Mouse (Mus musculus) intestine, embryonic 14.5 days (tissue): ENCODE results near the gene Myl6. TPM values are rescaled to one million over a fixed set of nuclear protein-coding genes. Genes with fewer than 3 reads are reported as not detected.
A peak's percentile ranks its signal among the peaks of the same experiment; 100 is the strongest.

Experiments
- ATAC-seq: fragments of 200-750 bp; cut with Nextera tagmentation; replicated peaks from 2 replicates; pipeline ENCODE4 v1.8.0; 2017; ENCODE audit warnings: low read depth, moderate number of reproducible peaks, moderate TSS enrichment, moderate library complexity; ENCODE audit not compliant: low FRiP score, low TSS enrichment
- DNase-seq: peaks from one replicate; pipeline ENCODE4 v3.0.0-alpha.2; 2018; ENCODE audit warnings: low spot score
- H3K27ac ChIP-seq: fragments of 300-500 bp; sonication (generic); 2 replicates; pipeline ENCODE4 v1.5.1; 2014; ENCODE audit warnings: low read depth, mild to moderate bottlenecking, control low read depth
- H3K27me3 ChIP-seq: fragments of 300-500 bp; sonication (generic); replicated peaks from 2 replicates; pipeline ENCODE4 v1.6.1; 2014; ENCODE audit warnings: low read length, control low read depth; ENCODE audit not compliant: control insufficient read depth, insufficient read depth
- H3K36me3 ChIP-seq: fragments of 300-500 bp; sonication (generic); 2 replicates; pipeline ENCODE4 v1.6.1; 2014; ENCODE audit warnings: low read length, control low read depth; ENCODE audit not compliant: control insufficient read depth, insufficient read depth
- H3K4me1 ChIP-seq: fragments of 300-500 bp; sonication (generic); replicated peaks from 2 replicates; pipeline ENCODE4 v1.6.1; 2014; ENCODE audit warnings: low read length, control low read depth, mixed read lengths; ENCODE audit not compliant: control insufficient read depth, insufficient read depth
- H3K4me2 ChIP-seq: fragments of 300-500 bp; sonication (generic); 2 replicates; pipeline ENCODE4 v1.6.1; 2014; ENCODE audit warnings: low read length
- H3K4me3 ChIP-seq: fragments of 300-500 bp; sonication (generic); 2 replicates; pipeline ENCODE4 v1.5.1; 2014; ENCODE audit warnings: low read depth, low read length, control low read depth, mixed read lengths
- H3K9ac ChIP-seq: fragments of 300-500 bp; sonication (generic); 2 replicates; pipeline ENCODE4 v1.6.1; 2014; ENCODE audit warnings: mild to moderate bottlenecking, low read length
- H3K9me3 ChIP-seq: fragments of 300-500 bp; sonication (generic); 2 replicates; pipeline ENCODE4 v1.6.1; 2016; ENCODE audit warnings: low read length, control low read depth; ENCODE audit not compliant: control insufficient read depth
- WGBS: fragments of 180-500 bp; shearing (Covaris S2); extraction: QIAGEN DNeasy Blood & Tissue Kit; methylation state at CpG from one replicate; pipeline ENCODE4 v1.1.7; 2014; 5-methylcytosine and 5-hydroxymethylcytosine counted together
- polyA plus RNA-seq: library from polyadenylated mRNA; unstranded; fragments of >200 nt; fragmentation: Nextera tagmentation; extraction: Ambion mirVana; gene quantifications from 2 replicates; pipeline ENCODE4 v1.2.1, GENCODE M21; 2014

Myl6 gene
- polyA plus RNA-seq, 1 experiment from 2014 or later: 1,777 TPM

DNA sequence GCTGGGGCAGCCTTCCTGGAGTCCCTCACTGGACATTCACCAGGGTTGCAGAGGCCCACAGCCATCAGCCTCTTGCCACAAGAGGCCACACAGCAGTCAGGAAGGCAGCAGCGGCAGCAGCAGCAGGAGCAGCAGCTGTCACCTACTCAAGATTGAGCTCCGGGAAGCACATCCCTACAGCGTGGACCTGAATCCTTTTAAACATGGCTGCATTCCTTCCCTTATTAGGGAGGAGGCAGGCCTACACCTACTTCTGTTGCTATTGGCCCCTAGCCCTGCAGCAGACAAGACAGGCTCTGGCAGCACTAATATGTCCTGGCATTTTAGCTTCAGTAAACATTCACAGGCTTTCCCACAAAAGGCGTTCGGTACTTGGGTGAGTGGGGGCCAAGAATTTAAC lies 3.7 kb downstream of the Myl6 start:
- Histone ChIP-seq H3K9ac (peak overlapping the region; percentile 97), H3K4me2 (peak overlapping the region; percentile 87), H3K9me3 (no peaks in the 10 kb centered on the region), H3K36me3 (peaks cover 65% of the 10 kb centered on the region), H3K27ac (peak overlapping the region; percentile 95), H3K4me1 (peaks cover 23% of the 10 kb centered on the region), H3K27me3 (no peaks in the 10 kb centered on the region), H3K4me3 (0 out of 2 replicates have a peak overlapping the region, but pooled peaks have one; percentile 6)
- DNase-seq: no peak
- ATAC-seq: no peak
- WGBS: 23% methylated on average over 5 of the region's 5 CpGs

- Histone ChIP-seq H3K27ac (peak overlapping the region; percentile 95), H3K9me3 (no peaks in the 10 kb centered on the region), H3K4me2 (peak overlapping the region; percentile 31), H3K9ac (peak overlapping the region; percentile 23), H3K4me3 (0 out of 2 replicates have a peak overlapping the region, but pooled peaks have one; percentile 6), H3K27me3 (no peaks in the 10 kb centered on the region), H3K36me3 (peaks cover 66% of the 10 kb centered on the region), H3K4me1 (peaks cover 19% of the 10 kb centered on the region)
- 28% methylated on average over 4 of the region's 4 CpGs for WGBS
- ATAC-seq: no peak
- DNase-seq: no peak
Measured at GRCm38 (mm10) chr10:128489785-128490184, 4.2 kb downstream of the Myl6 start.

GRCm38 (mm10) chr10:128489380-128489779 lies 4.6 kb downstream of the Myl6 start:
- DNase-seq (no peak), ATAC-seq (no peak)
- H3K4me1 ChIP-seq: peaks cover 15% of the 10 kb centered on the region
- no peak overlapping the region for H3K4me3 ChIP-seq
- WGBS: 37% methylated on average over 5 of the region's 5 CpGs
- H3K36me3 ChIP-seq: peaks cover 70% of the 10 kb centered on the region
- H3K9me3 ChIP-seq: no peaks in the 10 kb centered on the region
- no peaks in the 10 kb centered on the region for H3K27me3 ChIP-seq
- H3K27ac ChIP-seq: peak overlapping the region; percentile 95
- peak overlapping the region; percentile 20; the same call in 1 of the 2 replicates for H3K9ac ChIP-seq
- peak overlapping the region; percentile 31; the same call in 1 of the 2 replicates for H3K4me2 ChIP-seq

GRCm38 (mm10) chr10:128488776-128489175 lies 5.2 kb downstream of the Myl6 start:
- H3K36me3 ChIP-seq: peaks cover 76% of the 10 kb centered on the region
- ATAC-seq (no peak), DNase-seq (no peak)
- H3K4me2 ChIP-seq: no peak overlapping the region
- 70% methylated on average over 4 of the region's 4 CpGs for WGBS
- peak overlapping the region; percentile 33 for H3K27ac ChIP-seq
- H3K4me3 ChIP-seq: no peak overlapping the region
- H3K27me3 ChIP-seq: no peaks in the 10 kb centered on the region
- no peaks in the 10 kb centered on the region for H3K9me3 ChIP-seq
- no peak overlapping the region for H3K9ac ChIP-seq
- H3K4me1 ChIP-seq: peaks cover 14% of the 10 kb centered on the region; the same call in 1 of the 2 replicates

DNA sequence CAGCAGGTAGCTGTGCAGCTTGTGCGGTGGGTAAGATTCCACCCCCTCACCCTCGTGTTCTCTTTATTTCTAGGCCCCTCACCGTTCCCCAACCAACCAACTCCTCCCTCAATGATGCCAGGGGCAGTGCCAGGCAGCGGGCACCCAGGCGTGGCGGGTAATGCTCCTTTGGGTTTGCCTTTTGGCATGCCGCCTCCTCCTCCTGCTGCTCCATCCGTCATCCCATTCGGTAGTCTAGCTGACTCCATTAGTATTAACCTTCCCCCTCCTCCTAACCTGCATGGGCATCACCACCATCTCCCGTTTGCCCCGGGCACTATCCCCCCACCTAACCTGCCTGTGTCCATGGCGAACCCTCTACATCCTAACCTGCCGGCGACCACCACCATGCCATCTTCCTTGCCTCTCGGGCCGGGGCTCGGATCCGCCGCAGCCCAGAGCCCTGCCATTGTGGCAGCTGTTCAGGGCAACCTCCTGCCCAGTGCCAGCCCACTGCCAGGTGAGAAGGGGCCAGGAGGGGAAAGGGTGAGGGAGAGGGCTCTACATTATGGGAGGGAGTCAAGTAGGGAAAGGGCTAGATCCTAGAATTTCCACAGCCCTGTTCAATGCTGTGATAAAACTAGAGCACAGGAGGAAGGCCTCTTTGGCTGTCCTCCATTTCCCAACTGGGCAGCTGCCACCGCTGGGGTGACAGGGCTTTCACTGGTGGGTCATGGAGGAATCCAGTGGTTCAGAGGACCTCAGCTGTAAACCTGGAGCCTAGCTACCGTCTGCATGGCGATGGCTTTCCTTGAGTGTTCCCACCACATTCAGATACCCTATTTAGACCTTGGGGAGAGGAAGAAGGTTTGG lies 5.9 kb downstream of the Myl6 start:
- Histone ChIP-seq H3K4me1 (peaks cover 14% of the 10 kb centered on the region; the same call in 1 of the 2 replicates), H3K4me2 (no peak overlapping the region), H3K27me3 (no peaks in the 10 kb centered on the region), H3K27ac (peak overlapping the region; percentile 33; the same call in 1 of the 2 replicates), H3K9me3 (no peaks in the 10 kb centered on the region), H3K4me3 (no peak overlapping the region), H3K36me3 (peaks cover 83% of the 10 kb centered on the region), H3K9ac (no peak overlapping the region)
- no peak for ATAC-seq
- no peak for DNase-seq
- WGBS: 90% methylated on average over 22 of the region's 22 CpGs

DNA sequence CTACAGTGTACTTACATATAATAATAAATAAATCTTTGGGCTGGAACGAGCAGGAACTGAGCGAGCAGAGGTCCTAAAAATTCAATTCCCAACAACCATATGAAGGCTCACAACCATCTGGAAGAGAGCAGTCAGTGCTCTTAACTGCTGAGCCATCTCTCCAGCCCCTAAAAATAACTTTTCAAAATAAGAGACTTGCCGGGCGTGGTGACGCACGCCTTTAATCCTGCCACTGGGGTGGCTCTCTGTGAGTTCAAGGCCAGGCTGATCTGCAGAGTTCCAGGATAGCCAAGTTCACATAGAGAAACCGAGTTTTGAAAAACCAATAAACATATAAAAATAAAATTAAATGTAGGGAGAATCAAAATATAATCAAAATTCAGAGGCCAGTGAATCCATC lies 7.6 kb downstream of the Myl6 start:
- Histone ChIP-seq H3K4me1 (peaks cover 5% of the 10 kb centered on the region; the same call in 1 of the 2 replicates), H3K4me3 (no peak overlapping the region), H3K4me2 (no peak overlapping the region), H3K27ac (no peak overlapping the region), H3K9me3 (no peaks in the 10 kb centered on the region), H3K9ac (no peak overlapping the region), H3K36me3 (peaks cover 90% of the 10 kb centered on the region), H3K27me3 (no peaks in the 10 kb centered on the region)
- WGBS: 84% methylated on average over 7 of the region's 7 CpGs
- DNase-seq (no peak), ATAC-seq (no peak)

GRCm38 (mm10) chr10:128474366-128474765 lies 19.6 kb downstream of the Myl6 start:
- Histone ChIP-seq H3K27ac (no peak overlapping the region), H3K4me3 (no peak overlapping the region), H3K4me2 (no peak overlapping the region), H3K4me1 (no peaks in the 10 kb centered on the region), H3K27me3 (no peaks in the 10 kb centered on the region), H3K9ac (no peak overlapping the region), H3K36me3 (peaks cover 93% of the 10 kb centered on the region), H3K9me3 (no peaks in the 10 kb centered on the region)
- 91% methylated on average over 12 of the region's 12 CpGs for WGBS
- DNase-seq: no peak
- no peak for ATAC-seq

DNA sequence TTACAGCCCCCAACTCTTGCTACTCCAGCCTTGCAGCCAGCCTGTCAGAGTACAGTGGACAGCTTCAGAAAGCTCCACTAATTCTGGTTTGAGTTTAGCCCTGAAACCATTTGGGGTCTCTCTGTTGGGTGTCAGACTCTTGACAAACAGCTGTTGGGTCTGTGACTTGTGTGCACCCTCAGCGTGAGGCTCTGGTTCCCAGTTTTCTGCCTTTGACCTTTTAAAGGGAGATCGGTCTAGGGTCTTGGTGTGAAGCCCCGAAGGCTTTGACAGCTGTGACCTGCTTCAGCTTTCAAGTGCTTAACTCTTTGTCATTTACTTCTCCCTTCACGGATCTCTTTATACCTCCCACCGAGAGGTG lies 33.7 kb downstream of the Myl6 start:
- peaks cover 15% of the 10 kb centered on the region for H3K4me1 ChIP-seq
- H3K27ac ChIP-seq: peak overlapping the region; percentile 9; the same call in 1 of the 2 replicates
- ATAC-seq (no peak), DNase-seq (peak; percentile 62)
- H3K36me3 ChIP-seq: peaks cover 45% of the 10 kb centered on the region
- H3K9me3 ChIP-seq: no peaks in the 10 kb centered on the region
- H3K27me3 ChIP-seq: no peaks in the 10 kb centered on the region
- 2% methylated on average over 5 of the region's 5 CpGs for WGBS
- H3K4me2 ChIP-seq: peak overlapping the region; percentile 78
- H3K9ac ChIP-seq: peak overlapping the region; percentile 88
- H3K4me3 ChIP-seq: peak overlapping the region; percentile 87
